Mouse (Mus musculus): ENCODE results near the gene Anks1. TPM values are rescaled to one million over a fixed set of nuclear protein-coding genes. Genes with fewer than 3 reads are reported as not detected.

Gene Anks1
- total RNA-seq, 2 experiments from 2014 or later, result 8.8 to 23.4 TPM

GRCm38 (mm10) chr17:28063163-28063562, 154.1 kb downstream of the Anks1 start:
- intact Hi-C loops (cut with DNase I), result no loop called here
- TF ChIP-seq CTCF (IDR thresholded peaks at IDR 0.05), result no peak
- DNase-seq, result no peak
- Histone ChIP-seq H3K4me3 (no peak overlapping the region), H3K27ac (no peak overlapping the region)

GRCm38 (mm10) chr17:28067303-28067702, 158.2 kb downstream of the Anks1 start:
- Histone ChIP-seq H3K27ac (no peak overlapping the region), H3K4me3 (no peak overlapping the region)
- no peak for TF ChIP-seq CTCF (IDR thresholded peaks at IDR 0.05)
- intact Hi-C loops (cut with DNase I), result no loop called here
- DNase-seq, result no peak

DNA sequence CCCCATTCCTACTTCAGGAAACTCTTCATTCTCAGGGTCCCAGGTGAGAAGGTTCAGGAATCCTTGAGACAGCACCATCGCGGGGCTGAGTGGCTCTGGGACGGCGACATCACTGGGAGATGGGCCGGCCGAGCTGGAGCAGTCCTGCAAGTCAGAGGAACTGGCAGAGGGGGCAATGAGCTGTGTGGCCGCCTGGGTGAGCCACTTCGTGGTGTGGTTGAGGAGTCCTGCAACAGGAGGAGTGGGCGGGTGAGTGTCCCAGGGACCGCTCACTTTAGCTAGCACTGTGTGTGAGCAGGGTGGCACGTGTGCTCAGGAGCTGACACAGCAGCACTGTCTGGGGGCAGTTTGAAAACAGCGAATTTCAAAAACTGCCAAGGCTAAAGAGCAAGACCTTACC, 160.3 kb downstream of the Anks1 start:
- no peak for DNase-seq
- TF ChIP-seq CTCF (IDR thresholded peaks at IDR 0.05), result no peak
- intact Hi-C loops (cut with DNase I), result no loop called here
- Histone ChIP-seq H3K27ac (no peak overlapping the region), H3K4me3 (no peak overlapping the region)

GRCm38 (mm10) chr17:28070256-28070655, 161.2 kb downstream of the Anks1 start:
- TF ChIP-seq CTCF (IDR thresholded peaks at IDR 0.05), result no peak
- Histone ChIP-seq H3K27ac (no peak overlapping the region), H3K4me3 (no peak overlapping the region)
- intact Hi-C loops (cut with DNase I), result no loop called here
- no peak for DNase-seq

DNA sequence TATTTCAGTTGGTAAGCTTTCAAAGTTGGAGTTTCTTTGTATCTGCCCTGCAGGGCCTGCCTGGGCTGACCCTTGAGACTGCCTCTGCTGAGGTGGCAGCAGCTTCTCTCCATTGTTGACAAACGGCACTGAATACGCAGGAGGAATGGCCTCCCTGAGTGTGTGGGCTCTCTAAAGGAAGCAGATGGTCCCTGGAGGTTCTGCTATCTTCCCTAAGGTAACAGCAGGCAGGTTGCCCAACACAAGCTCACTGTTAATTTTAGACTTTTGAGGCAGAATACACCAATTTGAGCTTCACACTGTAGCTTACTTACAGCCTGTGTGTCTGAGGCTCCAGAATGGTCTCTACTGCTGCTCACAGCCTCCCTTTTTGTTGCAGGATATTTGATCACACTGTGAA, 163.6 kb downstream of the Anks1 start:
- no peak overlapping the region for H3K27ac ChIP-seq
- no peak for TF ChIP-seq CTCF (IDR thresholded peaks at IDR 0.05)
- no peak overlapping the region for H3K4me3 ChIP-seq
- intact Hi-C loops (cut with DNase I), result no loop called here
- DNase-seq, result no peak

DNA sequence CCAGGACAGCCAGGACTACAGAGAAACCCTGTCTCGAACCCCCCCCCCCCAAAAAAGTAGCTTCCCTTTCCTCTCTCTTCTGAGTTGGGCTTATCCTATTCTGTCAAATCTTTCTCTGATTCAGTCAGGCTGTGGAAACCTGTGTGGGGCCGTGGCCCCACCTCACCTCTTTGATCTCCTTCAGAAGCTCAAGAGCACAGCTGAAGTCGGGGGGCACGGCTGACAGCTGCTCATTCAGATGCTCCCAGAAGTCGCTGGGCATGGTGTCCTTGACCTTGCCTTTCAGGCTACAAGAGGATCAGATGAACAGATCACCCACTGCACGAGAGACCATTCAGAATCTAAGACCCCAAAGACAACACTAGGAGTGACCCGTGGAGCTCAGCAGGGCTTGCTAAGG, 165.4 kb downstream of the Anks1 start:
- DNase-seq, result no peak
- no peak overlapping the region for H3K4me3 ChIP-seq
- no peak overlapping the region for H3K27ac ChIP-seq
- intact Hi-C loops (cut with DNase I), result no loop called here
- TF ChIP-seq CTCF (IDR thresholded peaks at IDR 0.05), result no peak

DNA sequence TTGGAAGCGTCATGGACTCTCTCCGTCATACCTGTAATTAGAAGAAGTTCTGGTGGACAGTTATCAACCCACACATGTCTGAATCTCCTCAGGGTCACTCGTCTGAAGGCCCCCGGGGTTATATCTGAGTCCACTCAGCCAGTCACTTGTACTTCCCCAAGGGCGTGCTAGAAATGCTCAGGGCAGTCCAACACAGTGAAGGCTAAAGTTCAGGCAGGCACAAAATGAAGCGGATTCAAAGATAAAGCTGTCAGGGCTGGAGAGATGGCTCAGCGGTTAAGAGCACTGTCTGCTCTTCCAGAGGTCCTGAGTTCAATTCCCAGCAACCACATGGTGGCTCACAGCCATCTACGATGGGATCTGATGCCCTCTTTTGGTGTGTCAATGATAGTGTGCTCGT, 168.9 kb downstream of the Anks1 start:
- no peak for DNase-seq
- intact Hi-C loops (cut with DNase I), result loop anchor here (2.0 kb wide), 1 partner anchor 169 kb away; the partner anchor contains the start of genes Anks1 and Taf11
- Histone ChIP-seq H3K27ac (no peak overlapping the region), H3K4me3 (no peak overlapping the region)
- no peak for TF ChIP-seq CTCF (IDR thresholded peaks at IDR 0.05)

- DNase-seq, result peak; percentile 86
- intact Hi-C loops (cut with DNase I), result loop anchor here (2.0 kb wide), 1 partner anchor 171 kb away; the partner anchor contains the start of genes Anks1 and Taf11
- H3K4me3 ChIP-seq, result peak overlapping the region; percentile 82
- peak; percentile 76 for TF ChIP-seq CTCF (IDR thresholded peaks at IDR 0.05)
- H3K27ac ChIP-seq, result no peak overlapping the region
Measured at GRCm38 (mm10) chr17:28079618-28080017, 170.5 kb downstream of the Anks1 start.

GRCm38 (mm10) chr17:28080045-28080816, 171.1 kb downstream of the Anks1 start, which contains the start of gene Tcp11:
Gene Tcp11, minus strand, starts transcription at chr17:28080639.
- TF ChIP-seq CTCF (IDR thresholded peaks at IDR 0.05), result no peak
- Histone ChIP-seq H3K4me3 (peak within 1 kb of the TSS; percentile 82), H3K27ac (no peak within 1 kb of the TSS)
- peak; percentile 55 for DNase-seq
- intact Hi-C loops (cut with DNase I), result no loop called here

- Histone ChIP-seq H3K27ac (no peak overlapping the region), H3K4me3 (no peak overlapping the region)
- TF ChIP-seq CTCF (IDR thresholded peaks at IDR 0.05), result no peak
- intact Hi-C loops (cut with DNase I), result no loop called here
- DNase-seq, result no peak
Measured at GRCm38 (mm10) chr17:28080817-28081165, 171.7 kb downstream of the Anks1 start.

DNA sequence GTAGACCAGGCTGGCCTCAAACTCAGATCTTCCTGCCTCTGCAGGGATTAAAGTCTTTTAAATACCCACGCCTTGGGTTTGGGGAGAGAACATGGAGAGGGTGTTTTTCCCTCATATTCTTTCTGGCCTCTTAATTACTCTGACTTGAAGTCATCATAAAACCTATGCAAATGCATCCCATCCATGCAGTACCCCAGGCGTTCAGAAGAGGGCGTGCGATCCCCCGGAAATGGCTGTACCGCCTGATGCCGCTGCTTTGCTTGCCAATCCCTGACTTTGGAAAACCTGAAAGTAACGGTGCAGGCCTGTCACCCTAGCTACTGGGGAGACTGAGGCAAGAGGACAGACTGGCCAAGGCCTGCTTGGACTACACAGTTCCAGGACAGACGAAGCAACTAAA, 172.3 kb downstream of the Anks1 start:
- intact Hi-C loops (cut with DNase I), result no loop called here
- no peak for DNase-seq
- no peak overlapping the region for H3K4me3 ChIP-seq
- TF ChIP-seq CTCF (IDR thresholded peaks at IDR 0.05), result peak; percentile 59
- no peak overlapping the region for H3K27ac ChIP-seq

DNA sequence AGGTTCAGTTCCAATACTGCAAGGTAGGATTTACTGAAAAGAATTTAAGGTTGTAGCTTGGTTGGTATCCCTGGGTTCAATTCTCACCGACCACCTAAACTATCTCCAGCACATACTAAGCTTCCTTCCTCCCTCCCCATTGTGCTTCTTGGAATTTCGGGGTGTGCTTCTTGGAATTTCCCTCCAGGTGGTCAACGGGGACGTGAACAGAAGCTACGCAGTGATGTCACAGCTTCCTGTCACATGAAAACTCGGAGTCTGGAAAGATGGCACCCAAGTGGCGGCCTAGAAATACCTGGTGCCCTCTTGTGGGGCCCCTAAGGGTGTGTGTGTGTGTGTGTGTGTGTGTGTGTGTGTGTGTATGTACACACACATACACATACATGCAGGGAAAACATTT, 172.8 kb downstream of the Anks1 start:
- intact Hi-C loops (cut with DNase I), result no loop called here
- H3K4me3 ChIP-seq, result no peak overlapping the region
- no peak for TF ChIP-seq CTCF (IDR thresholded peaks at IDR 0.05)
- no peak overlapping the region for H3K27ac ChIP-seq
- no peak for DNase-seq

DNA sequence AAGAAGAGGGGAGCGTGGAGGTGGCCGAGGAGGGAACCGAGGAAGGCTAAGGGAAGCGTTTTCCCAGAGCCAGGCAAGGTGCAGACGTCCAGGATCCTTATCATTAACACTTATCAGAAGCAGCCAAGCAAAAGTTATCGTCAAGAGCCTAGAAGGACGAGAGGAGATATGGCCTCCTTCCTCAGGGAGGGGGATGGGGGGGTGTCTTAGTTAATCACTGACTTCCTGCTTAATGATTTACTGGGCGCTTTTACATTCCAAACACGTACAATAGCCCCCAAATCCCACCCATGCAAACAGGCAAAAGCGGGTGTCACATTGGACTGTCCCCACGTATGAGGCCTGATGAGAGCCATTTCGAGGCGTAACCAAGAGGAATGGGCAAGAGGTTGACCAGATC, 173.8 kb downstream of the Anks1 start:
- DNase-seq, result no peak
- intact Hi-C loops (cut with DNase I), result no loop called here
- no peak for TF ChIP-seq CTCF (IDR thresholded peaks at IDR 0.05)
- no peak overlapping the region for H3K4me3 ChIP-seq
- H3K27ac ChIP-seq, result no peak overlapping the region

GRCm38 (mm10) chr17:28084395-28084905, 175.3 kb downstream of the Anks1 start:
- intact Hi-C loops (cut with DNase I), result no loop called here
- Histone ChIP-seq H3K4me3 (no peak overlapping the region), H3K27ac (no peak overlapping the region)
- no peak for TF ChIP-seq CTCF (IDR thresholded peaks at IDR 0.05)
- no peak for DNase-seq

All from gastrocnemius, adult 2 months (tissue).